Mouse (Mus musculus) thymus, adult 2 months (tissue): ENCODE results near the gene Cks1b.

Experiments
- CTCF ChIP-seq: fragments of 200-500 bp; IDR thresholded peaks from 2 replicates; pipeline ENCODE4 v1.5.1; 2012; ENCODE audit warnings: mild to moderate bottlenecking, control low read depth, low read length, moderate library complexity, borderline replicate concordance; ENCODE audit not compliant: control insufficient read depth, poor library complexity, insufficient read depth; ENCODE audit errors: extremely low read depth
- POLR2A ChIP-seq: fragments of 200-500 bp; IDR thresholded peaks from 2 replicates; pipeline ENCODE4 v1.6.1; 2012; ENCODE audit warnings: mild to moderate bottlenecking, low read length, control low read depth, moderate library complexity; ENCODE audit not compliant: control insufficient read depth, poor library complexity, insufficient read depth; ENCODE audit errors: extremely low read depth

DNA sequence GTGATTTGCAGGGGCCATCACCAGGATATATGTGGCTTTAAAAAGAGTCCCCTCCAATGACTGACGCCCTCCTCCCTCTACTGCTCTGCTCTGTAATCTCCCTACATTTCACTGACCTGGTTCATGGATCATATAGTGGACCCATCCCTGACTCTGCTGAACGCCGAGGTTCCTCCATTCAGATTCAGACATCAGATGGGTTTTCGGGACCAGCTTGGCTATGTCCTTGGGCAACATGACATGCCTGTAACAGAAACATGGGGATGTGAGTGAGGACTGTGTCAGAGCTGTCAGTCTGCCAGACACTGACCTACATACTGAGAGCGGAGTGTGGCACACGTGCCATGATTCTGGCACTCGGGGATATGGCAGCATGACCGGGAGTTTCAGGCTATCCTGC lies 2.0 kb downstream of the Cks1b start:
- no peak for TF ChIP-seq CTCF
- no peak for TF ChIP-seq POLR2A
